Mouse (Mus musculus): ENCODE results near the gene Myoz2.

GRCm38 (mm10) chr3:122985183-122985944, 49.5 kb downstream of the Myoz2 start:
- TF ChIP-seq ZNF384 (IDR thresholded peaks at IDR 0.05; ENCODE audit: low read depth, low read length) (peak; percentile 51; the same call in 1 of the 2 replicates), HCFC1 (IDR thresholded peaks at IDR 0.05; ENCODE audit: borderline replicate concordance, insufficient read depth, low read length) (no peak), ZC3H11A (IDR thresholded peaks at IDR 0.05; ENCODE audit: borderline replicate concordance, low read depth, low read length) (no peak), MAFK (IDR thresholded peaks at IDR 0.05; ENCODE audit: insufficient read depth, low read depth, low read length) (no peak), CHD2 (IDR thresholded peaks at IDR 0.05; ENCODE audit: low read depth, low read length) (no peak)

Data from ES-E14 (cell line).